Mouse (Mus musculus) cerebellum, adult 2 months (tissue): ENCODE measurements around the gene Cyp4a14.

Source experiments
- CTCF ChIP-seq: fragments of 200-500 bp; IDR thresholded peaks from 2 replicates; pipeline ENCODE4 v1.5.1; 2011; ENCODE audit warnings: low read depth, mild to moderate bottlenecking, control low read depth, low read length, moderate library complexity, borderline replicate concordance; ENCODE audit not compliant: insufficient read depth
- POLR2A ChIP-seq: fragments of 200-500 bp; IDR thresholded peaks from 2 replicates; pipeline ENCODE4 v1.6.1; 2011; ENCODE audit warnings: low read length, control low read depth, borderline replicate concordance; ENCODE audit not compliant: insufficient read depth

GRCm38 (mm10) chr4:115481006-115481652, 14.8 kb downstream of the Cyp4a14 start:
- no peak for TF ChIP-seq CTCF
- no peak for TF ChIP-seq POLR2A
